Mouse (Mus musculus): ENCODE results near the gene Cnst.

Gene Cnst

DNA sequence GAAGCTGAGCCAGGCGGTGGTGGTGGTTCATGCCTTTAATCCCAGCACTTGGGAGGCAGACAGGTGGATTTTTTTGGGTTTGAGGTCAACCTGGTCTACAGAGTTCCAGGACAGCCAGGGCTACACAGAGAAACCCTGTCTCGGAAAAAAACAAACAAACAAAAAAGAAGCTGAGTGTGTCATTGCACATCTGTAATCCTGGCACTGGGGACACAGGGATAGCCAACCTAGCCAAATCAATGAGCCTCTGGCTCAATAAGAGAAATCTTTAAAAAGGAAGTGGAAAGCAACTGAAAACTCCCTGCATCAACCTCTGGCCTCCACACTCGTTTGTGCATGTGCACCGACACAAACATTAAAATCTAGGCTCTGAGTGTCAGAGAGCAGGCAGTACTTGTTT, 25.5 kb downstream of the Cnst start:
- ChIA-PET POLR2A (interaction anchor here in 3 of 4 experiments (0.6 to 2.8 kb wide), 5 partner anchors 12 to 1814 kb away, joined by 3 to 18 read pairs (median 6); no protein-coding TSS in a partner anchor), CTCF (interaction anchor here in 3 of 4 experiments (0.6 to 0.9 kb wide), 3 partner anchors 10 to 515 kb away, joined by 4 to 6 read pairs (median 4); no protein-coding TSS in a partner anchor)

DNA sequence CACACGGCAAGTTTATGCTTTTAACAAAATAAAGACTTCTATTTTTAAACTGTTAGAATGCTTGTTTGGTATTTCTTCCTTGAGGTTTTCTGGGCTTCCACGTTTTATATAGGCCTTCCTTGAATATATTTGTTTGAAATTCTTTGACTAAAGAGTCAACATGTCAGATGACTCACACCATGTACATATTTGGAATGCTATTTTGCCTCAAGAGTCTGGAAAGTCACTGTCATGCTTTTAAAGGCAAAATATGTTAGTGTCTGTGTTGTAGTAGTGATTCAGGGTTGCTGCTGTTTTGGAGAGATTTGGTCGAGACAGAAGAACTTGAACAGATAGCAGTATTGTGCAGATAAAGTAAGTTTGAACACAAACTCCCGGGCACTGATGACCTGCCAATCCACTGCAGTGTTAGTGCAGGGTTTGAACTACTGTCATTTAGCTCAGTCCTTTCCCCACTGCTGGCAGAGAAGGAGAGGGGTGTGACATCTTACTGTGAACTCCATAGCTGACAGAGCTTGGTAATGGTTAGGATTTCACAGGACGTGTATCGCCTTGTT, 27.6 kb downstream of the Cnst start:
- POLR2A ChIA-PET, result interaction anchor here in 1 of 4 experiments (1.0 to 1.6 kb wide), 4 partner anchors 8 to 41 kb away, joined by 3 to 5 read pairs (median 3); partner anchors contain the start of genes Cnst and Tfb2m
- CTCF ChIA-PET, result no interaction called here

DNA sequence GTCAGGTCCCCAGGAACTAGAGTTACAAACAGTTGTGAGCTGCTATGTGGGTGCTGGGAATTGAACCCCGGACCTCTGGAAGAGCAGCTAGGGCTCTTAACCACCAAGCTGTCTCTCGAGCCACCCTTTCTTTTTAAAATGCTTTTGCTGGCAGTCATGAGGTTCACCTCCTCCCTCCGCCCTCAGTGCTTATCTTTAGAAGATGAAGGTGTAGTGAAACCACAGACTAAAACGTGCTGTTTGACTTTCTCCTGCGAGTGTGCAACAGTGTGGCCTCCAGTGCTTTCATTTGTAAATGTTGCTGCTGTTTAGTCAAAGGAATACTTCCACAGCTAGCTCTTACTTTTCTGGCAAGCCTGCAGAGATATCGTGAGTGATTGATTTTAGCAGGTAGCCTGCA, 32.5 kb downstream of the Cnst start:
- ChIA-PET POLR2A (interaction anchor here in 3 of 4 experiments (0.5 to 1.7 kb wide), 10 partner anchors 14 to 1205 kb away, joined by 3 to 6 read pairs (median 3); partner anchors contain the start of genes Sccpdh (in 2 of the 3), Cnst (in 1 of the 3) and Tfb2m (in 1 of the 3)), CTCF (interaction anchor here in 3 of 4 experiments (0.6 to 2.5 kb wide), 7 partner anchors 10 to 884 kb away, joined by 3 to 8 read pairs (median 4); no protein-coding TSS in a partner anchor)

DNA sequence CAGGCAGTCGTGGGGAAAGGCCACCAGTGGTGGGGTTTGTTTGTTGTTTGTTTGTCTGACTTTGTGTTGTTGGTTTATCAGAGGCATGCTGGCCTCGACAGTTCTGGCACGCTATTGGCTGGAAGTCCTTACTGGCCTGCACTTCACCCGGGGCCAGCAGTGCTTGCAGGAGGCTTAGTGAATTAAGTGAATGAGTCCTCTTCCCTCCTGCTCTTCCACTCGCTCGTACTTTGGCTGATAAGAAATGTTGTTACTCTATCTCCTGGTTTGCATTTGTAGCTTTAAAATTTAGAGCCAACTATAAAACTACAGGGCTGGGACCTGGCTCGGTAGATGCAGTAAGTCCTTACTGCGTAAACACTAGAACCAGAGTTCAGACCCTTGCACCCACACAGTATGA, 34.0 kb downstream of the Cnst start:
- ChIA-PET CTCF (interaction anchor here in 2 of 4 experiments (1.0 to 2.5 kb wide), 3 partner anchors 13 to 39 kb away, joined by 3 to 8 read pairs (median 5); no protein-coding TSS in a partner anchor), POLR2A (interaction anchor here in 2 of 4 experiments (0.8 to 2.9 kb wide), 8 partner anchors 11 to 219 kb away, joined by 3 to 11 read pairs (median 3); partner anchors contain the start of genes Cnst (in 1 of the 2), Smyd3 (in 1 of the 2) and Tfb2m (in 1 of the 2))

DNA sequence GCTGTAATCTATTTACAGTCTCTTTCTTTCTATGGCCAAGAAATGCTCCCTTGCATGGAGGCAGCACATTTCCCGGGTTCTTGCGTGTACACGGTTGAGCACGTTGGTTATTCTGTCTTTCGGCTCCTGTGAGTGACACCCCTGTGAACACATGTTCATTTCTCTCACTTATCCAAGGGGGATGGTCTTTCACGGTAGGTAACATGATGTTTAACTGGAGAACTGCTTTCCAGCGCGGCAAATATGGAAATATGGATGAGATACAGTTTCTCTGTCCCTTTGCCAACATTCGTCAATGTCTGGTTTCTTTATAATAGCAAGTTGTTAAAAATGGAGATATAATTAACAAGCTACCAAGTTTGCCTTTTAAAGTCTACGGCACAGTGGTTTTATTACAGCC, 35.3 kb downstream of the Cnst start:
- ChIA-PET POLR2A (interaction anchor here in 1 of 4 experiments (0.8 to 2.9 kb wide), 4 partner anchors 8 to 23 kb away, joined by 3 to 11 read pairs (median 4); no protein-coding TSS in a partner anchor), CTCF (interaction anchor here in 2 of 4 experiments (0.7 to 2.1 kb wide), 3 partner anchors 11 to 64 kb away, joined by 3 to 8 read pairs (median 5); no protein-coding TSS in a partner anchor)

DNA sequence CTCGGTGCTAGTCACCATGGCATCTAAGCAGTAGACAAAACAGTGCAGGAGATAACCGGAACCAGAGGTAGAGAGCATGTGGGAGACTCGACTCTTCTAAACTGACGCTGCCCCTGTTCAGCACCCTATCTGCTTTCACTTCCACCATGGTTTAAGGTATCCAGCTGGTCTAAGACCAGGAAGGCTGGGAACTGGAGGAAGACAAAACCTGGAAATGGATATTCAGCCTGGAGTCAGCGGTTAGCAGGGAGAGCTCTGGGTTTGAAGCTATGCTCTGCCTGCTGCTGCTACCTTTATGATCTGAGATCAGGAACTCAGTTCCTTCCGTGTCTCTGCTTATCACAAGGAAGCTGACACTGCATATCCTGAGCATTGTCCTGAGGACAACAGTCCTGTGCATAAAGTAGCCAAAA, 35.9 kb downstream of the Cnst start:
- POLR2A ChIA-PET, result interaction anchor here in 3 of 4 experiments (0.8 to 2.9 kb wide), 7 partner anchors 9 to 35 kb away, joined by 3 to 11 read pairs (median 3); no protein-coding TSS in a partner anchor

DNA sequence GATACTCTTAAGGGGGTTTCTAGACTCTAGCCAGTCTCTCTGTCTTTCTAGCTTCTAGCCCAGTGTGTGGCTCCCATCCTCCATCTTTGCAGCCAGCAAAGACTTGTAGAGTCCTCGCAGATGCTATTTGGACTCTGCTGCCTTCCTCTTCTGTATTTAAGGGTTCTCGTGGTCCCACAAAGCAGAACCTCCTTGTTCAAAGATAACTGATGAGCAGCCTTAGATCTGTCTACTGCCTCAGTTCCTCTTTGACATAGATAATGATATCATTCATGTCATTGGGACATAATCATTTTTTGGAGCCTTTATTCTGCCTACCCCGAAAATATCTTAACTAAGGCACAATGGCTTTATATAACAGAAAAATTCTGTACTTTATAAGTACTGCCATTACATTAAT, 36.9 kb downstream of the Cnst start:
- POLR2A ChIA-PET, result interaction anchor here in 2 of 4 experiments (1.0 to 1.2 kb wide), 3 partner anchors 15 to 28 kb away, joined by 3 read pairs; no protein-coding TSS in a partner anchor
- CTCF ChIA-PET, result interaction anchor here in 2 of 4 experiments (1.4 to 1.5 kb wide), 2 partner anchors 10 to 41 kb away, joined by 4 to 8 read pairs; no protein-coding TSS in a partner anchor

More for the DNA sequence above, 35.9 kb downstream of the Cnst start:
- CTCF ChIA-PET, result interaction anchor here (0.5 to 1.5 kb wide), 4 partner anchors 10 to 64 kb away, joined by 3 to 8 read pairs (median 4); no protein-coding TSS in a partner anchor

DNA sequence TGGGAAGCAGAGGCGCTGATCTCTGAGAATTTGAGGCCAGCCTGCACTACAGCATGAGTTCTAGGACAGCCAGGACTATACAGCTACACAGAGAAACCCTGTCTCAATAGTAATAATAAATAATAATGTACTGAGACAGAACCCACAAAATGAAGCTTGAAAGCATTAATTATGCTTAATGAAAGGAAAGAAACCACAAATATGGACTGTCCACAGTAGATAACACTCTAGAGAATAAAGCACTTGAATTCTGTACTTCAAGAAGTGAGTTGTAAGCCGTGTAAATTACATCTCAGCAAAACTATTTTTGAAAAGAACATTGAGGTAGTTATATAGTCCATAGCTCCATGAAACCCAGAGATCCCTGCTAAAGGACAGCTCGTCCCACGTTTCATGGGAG, 38.0 kb downstream of the Cnst start:
- ChIA-PET POLR2A (interaction anchor here in 2 of 4 experiments (0.6 to 1.0 kb wide), 3 partner anchors 11 to 40 kb away, joined by 3 read pairs; no protein-coding TSS in a partner anchor), CTCF (interaction anchor here in 3 of 4 experiments (1.4 to 2.4 kb wide), 4 partner anchors 8 to 40 kb away, joined by 3 to 5 read pairs (median 4); no protein-coding TSS in a partner anchor)

DNA sequence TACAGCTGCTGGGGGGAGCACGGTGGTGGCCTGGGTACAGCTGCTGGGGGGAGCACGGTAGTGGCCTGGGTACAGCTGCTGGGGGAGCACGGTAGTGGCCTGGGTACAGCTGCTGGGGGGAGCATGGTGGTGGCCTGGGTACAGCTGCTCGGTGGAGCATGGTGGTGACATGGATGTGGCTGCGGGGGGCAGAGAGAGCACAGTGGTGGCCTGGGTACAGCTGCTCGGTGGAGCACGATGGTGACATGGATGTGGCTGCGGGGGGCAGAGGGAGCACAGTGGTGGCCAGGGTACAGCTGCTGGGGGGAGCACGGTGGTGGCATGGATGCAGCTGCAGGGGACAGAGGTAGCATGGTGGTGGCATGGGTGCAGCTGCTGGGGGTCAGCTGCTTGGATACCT, 39.5 kb downstream of the Cnst start:
- ChIA-PET CTCF (interaction anchor here in 3 of 4 experiments (0.6 to 2.4 kb wide), 5 partner anchors 9 to 260 kb away, joined by 3 to 5 read pairs (median 3); no protein-coding TSS in a partner anchor), POLR2A (interaction anchor here in 3 of 4 experiments (0.7 to 1.6 kb wide), 6 partner anchors 10 to 845 kb away, joined by 3 to 7 read pairs (median 4); no protein-coding TSS in a partner anchor)

DNA sequence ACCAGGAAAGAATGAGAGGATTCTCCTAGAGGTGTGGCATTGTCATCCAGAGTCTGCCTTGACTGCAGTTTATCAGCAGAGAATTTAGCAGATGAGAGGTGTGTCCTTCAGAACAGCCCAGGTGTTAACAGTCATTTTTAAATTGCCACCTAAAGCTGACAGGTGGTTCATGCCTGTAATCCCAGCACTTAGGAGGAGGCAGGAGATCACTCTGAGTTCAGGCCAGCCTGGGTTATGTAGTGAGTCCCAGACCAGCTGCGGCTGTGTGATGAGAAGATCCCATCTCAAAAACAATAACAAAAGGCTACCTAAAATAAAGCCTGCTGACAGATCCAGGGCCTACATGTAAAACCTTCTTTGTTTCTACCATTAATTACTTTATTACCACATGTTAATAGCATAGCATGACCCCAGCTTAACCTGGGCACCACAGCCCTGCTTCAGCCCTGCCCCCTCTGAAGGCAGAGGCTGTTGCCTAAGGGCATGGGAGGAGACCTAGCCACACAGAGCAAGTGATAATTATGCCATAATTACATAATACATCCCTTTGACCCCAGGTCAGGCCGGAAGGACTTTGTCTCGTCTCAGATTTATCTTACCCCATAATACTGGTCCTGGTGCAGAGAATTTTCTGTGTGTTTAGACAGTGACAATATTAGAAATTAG, 40.4 kb downstream of the Cnst start:
- CTCF ChIA-PET, result interaction anchor here in 2 of 4 experiments (0.6 to 2.4 kb wide), 4 partner anchors 10 to 259 kb away, joined by 3 to 5 read pairs (median 4); no protein-coding TSS in a partner anchor
- POLR2A ChIA-PET, result interaction anchor here in 2 of 4 experiments (0.7 to 1.6 kb wide), 6 partner anchors 11 to 28 kb away, joined by 3 to 6 read pairs (median 3); no protein-coding TSS in a partner anchor

DNA sequence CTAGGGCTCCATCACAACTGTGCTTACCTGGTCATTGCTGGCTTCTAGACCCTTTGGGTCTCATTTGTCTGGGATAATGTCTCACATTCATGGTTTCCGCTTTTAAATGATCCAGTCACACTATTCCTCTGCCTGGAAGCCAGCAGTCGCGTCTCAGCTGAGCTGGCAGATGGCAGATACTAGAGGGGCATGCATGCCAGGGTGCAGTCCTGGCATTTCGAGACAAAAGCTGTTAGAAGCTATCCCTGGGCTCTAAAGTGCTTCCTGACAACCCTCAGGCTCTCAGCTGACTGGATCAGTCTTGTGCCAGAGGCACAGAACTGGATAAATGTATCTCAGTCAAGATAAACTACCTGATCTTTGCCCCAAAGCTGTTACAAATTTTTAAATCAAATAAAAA, 42.1 kb downstream of the Cnst start:
- ChIA-PET CTCF (interaction anchor here in 1 of 4 experiments (1.9 kb wide), 1 partner anchor 36 kb away, joined by 6 read pairs; no protein-coding TSS in a partner anchor), POLR2A (interaction anchor here in 2 of 4 experiments (0.6 kb wide), 2 partner anchors 19 to 23 kb away, joined by 4 to 6 read pairs; no protein-coding TSS in a partner anchor)

DNA sequence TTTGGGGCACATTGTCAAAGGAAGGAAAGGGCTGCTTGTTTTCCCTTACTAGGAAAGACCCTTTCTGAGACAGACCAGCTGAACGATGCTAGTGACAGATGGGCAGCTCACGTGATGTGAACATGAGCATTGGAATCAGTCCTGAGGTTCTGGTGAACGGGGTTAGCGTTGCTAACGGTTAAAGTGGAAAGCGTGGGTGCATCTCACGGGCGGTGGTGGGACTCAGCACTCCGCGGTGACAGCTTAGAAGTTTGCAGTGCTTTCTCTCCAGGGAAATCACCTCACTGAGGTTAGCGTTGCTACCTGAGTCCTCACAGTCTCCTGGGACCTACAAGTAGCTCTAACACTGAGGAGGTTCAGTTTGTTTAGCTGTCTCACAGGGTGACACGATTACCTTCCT, 45.5 kb downstream of the Cnst start:
- POLR2A ChIA-PET, result interaction anchor here in 1 of 4 experiments (0.7 to 1.0 kb wide), 2 partner anchors 15 to 30 kb away, joined by 3 read pairs; no protein-coding TSS in a partner anchor
- CTCF ChIA-PET, result interaction anchor here in 2 of 4 experiments (0.7 to 1.9 kb wide), 3 partner anchors 12 to 53 kb away, joined by 3 to 6 read pairs (median 4); no protein-coding TSS in a partner anchor

DNA sequence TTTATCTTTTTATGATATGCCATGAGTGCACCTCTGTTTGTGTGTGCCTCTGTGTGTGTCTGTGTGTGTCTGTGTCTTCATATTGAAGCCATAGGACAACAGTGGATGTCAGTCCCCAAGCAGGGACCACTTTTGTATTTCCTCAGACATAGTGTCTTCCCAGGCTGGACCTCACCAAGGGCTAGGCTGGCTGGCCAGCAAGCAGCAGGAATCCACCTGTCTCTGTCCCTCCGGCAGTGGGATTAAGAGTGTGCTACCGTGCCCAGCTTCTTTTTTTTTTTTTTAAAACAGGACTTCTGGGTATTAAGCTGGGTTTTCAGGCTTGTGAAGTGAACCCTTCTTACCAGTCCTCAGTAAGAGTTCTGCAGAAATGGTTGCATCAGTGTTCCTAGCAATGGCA, 46.0 kb downstream of the Cnst start:
- ChIA-PET CTCF (interaction anchor here in 1 of 4 experiments (1.6 to 1.9 kb wide), 3 partner anchors 16 to 53 kb away, joined by 4 to 6 read pairs (median 6); no protein-coding TSS in a partner anchor), POLR2A (interaction anchor here in 1 of 4 experiments (0.7 kb wide), 1 partner anchor 31 kb away, joined by 3 read pairs; no protein-coding TSS in a partner anchor)

DNA sequence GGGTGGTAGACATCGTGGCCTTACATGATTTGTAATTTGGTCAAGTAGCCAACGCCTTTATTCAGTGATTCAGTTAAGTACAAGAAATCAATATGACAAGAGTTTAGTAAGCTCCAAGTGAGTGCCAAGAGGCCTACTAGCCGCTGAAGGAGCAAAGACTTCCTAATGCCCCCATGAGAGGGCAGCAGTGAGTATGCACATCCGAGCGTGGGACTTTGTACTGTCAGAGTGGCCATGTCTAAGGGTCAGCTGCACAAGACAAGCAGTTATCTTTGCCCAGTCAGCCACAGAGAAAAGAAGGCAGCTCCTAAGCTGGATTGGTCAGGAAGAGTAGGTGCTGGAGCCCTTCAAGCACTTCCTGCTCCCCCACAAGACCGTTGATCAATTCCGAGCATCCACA, 46.8 kb downstream of the Cnst start:
- ChIA-PET POLR2A (interaction anchor here in 2 of 4 experiments (0.6 to 1.2 kb wide), 6 partner anchors 13 to 43 kb away, joined by 3 to 4 read pairs (median 3); no protein-coding TSS in a partner anchor), CTCF (interaction anchor here (0.6 to 2.3 kb wide), 37 partner anchors 9 to 788 kb away, joined by 3 to 28 read pairs (median 4); partner anchors contain the start of gene Smyd3 (in 1 of the 4))

DNA sequence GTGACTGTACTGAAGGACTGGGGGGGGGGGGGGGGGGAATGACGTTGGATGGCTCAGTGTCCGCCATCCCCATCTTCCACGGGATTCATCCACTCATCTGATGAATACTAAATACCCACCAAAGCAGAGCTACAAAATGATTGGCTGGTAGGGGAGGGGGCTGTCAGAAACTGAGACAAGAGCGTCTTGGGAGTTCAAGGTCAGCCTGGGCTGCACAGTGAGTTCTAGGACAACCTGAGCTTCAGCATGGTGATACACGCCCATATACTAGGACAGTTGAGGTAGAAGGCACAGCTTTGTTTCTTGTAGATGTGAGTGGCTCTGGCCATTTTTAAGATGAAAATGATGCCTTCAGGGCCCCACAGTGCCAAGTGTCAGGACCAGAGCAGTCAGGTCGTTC, 52.2 kb downstream of the Cnst start:
- CTCF ChIA-PET, result interaction anchor here in 2 of 4 experiments (0.7 to 1.6 kb wide), 4 partner anchors 25 to 1959 kb away, joined by 3 to 16 read pairs (median 4); no protein-coding TSS in a partner anchor
- POLR2A ChIA-PET, result interaction anchor here in 2 of 4 experiments (0.6 to 1.9 kb wide), 6 partner anchors 12 to 92 kb away, joined by 3 to 6 read pairs (median 4); no protein-coding TSS in a partner anchor

DNA sequence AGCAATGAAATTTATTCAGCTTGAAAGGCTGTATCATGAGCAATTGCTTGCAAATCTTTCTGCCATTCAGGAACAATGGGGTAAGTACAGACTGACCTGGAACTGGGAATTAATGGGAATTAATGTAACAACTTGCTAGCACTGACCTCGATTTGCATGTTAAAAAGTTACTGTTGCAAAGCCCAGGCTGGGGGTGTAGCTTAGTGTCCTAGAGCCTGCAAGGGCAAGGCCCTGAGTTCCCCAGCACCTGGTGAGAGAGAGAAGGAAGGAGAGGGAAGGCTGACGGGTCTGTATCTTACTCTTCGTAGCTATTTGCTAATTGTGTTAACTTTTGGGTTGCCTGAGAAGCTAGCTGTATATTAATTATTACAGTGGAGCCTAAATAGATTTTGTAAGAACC, 58.4 kb downstream of the Cnst start:
- CTCF ChIA-PET, result interaction anchor here (0.5 to 2.4 kb wide), 10 partner anchors 8 to 130 kb away, joined by 3 to 10 read pairs (median 4); no protein-coding TSS in a partner anchor
- POLR2A ChIA-PET, result interaction anchor here in 3 of 4 experiments (0.5 to 1.6 kb wide), 12 partner anchors 9 to 191 kb away, joined by 3 to 5 read pairs (median 3); no protein-coding TSS in a partner anchor

DNA sequence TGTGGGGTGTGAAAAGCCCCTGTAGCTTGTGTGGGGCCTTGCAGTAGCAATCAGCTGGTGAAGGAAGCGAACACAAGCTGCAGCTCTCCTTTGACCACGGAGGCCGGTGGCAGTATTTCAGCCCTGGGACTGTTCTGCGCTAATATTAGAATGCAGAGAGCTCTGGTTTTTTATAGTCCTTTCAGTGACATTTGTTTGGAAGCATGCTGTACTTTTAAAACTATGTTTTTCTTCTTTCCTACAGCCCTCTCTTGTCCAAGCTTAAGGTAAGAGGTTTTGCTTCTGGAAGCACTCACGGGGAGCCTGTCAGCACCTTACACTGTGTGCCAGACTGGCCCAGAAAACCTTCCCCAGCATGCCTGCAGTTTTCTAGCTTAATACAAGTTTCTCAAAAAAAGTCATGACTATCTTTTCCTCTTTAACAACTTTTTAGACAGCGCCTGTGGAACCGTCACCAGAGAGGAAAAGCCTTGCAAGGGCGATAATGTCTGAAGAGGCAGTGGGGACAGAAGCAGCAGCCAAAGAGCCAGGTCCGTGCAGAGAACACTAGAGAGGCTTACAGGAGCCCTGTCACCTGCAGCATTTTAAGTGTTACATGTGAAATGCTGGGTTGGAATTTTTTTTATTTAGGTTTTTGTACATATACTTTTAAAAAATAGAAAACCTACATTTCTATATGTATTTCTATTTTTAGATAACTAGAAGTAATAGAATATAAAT, 60.0 kb downstream of the Cnst start:
- POLR2A ChIA-PET, result interaction anchor here in 2 of 4 experiments (0.6 to 1.1 kb wide), 4 partner anchors 36 to 329 kb away, joined by 3 to 5 read pairs (median 4); partner anchors contain the start of gene Sccpdh (in 1 of the 2)
- CTCF ChIA-PET, result interaction anchor here (0.6 to 2.4 kb wide), 7 partner anchors 13 to 274 kb away, joined by 3 to 10 read pairs (median 3); no protein-coding TSS in a partner anchor
